Comparison of ENCODE assay signal across 11 mouse cellular contexts in the genomic region with DNA sequence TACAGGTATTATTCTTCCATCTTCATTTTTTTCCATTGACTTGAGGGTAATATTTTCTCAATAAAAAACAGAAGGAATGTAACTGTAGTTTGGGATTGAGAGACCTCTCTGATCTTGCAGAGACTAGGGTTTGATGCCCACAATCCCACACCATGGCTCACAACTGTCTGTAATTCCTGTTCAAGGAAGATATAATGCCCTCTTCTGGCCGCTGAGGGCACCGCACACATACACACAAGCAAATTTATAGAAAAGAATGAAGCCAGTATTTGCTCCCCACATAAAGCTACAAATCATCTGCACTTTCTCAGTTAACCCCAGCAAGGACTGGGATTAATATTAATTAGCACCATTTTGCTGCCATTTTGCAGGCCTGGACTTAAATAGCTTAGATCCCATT.
DNase-seq lines count a peak whose midpoint lies in the region; ATAC-seq and TF ChIP-seq lines count a peak whose summit lies in the region.
"Had no signal": no experiment of that assay in that cellular context is flagged by ENCODE, and none has a peak within 500 bp of the region (broad histone marks: within the 10 kb centered on the region; RNA-seq: fewer than 3 reads in every experiment).

No protein-coding gene starts in this region.

- 35% methylated on average over 2 of the region's 2 CpGs for WGBS in forebrain, embryonic 14.5 days
- WGBS in forebrain, embryonic 12.5 days: 66% methylated on average over 2 of the region's 2 CpGs
- 59% methylated on average over 2 of the region's 2 CpGs for WGBS in liver, postnatal 0 days (ENCODE audit: insufficient replicate concordance)
- WGBS in liver, embryonic 12.5 days (ENCODE audit: insufficient replicate concordance): 39% methylated on average over 2 of the region's 2 CpGs
- 54% methylated on average over 2 of the region's 2 CpGs for WGBS in hindbrain, embryonic 15.5 days

- H3K27me3 ChIP-seq in forebrain, embryonic 14.5 days (replicated peaks; ENCODE audit: control insufficient read depth, insufficient read depth, low read length): no peaks in the 10 kb centered on the region
- no peaks in the 10 kb centered on the region; the same call in 1 of the 2 replicates for H3K27me3 ChIP-seq in forebrain, embryonic 12.5 days
- no peaks in the 10 kb centered on the region for H3K27me3 ChIP-seq in liver, postnatal 0 days (ENCODE audit: insufficient read depth, low read length)
- H3K27me3 ChIP-seq in liver, embryonic 12.5 days (replicated peaks): no peaks in the 10 kb centered on the region
- H3K27me3 ChIP-seq in hindbrain, embryonic 15.5 days: no peaks in the 10 kb centered on the region
- H3K27me3 ChIP-seq: limb, embryonic 15.5 days had no signal

- H3K4me2 ChIP-seq in forebrain, embryonic 14.5 days (ENCODE audit: low read length): no peak overlapping the region
- H3K4me2 ChIP-seq in forebrain, embryonic 12.5 days: no peak overlapping the region
- H3K4me2 ChIP-seq in liver, postnatal 0 days (ENCODE audit: low read depth, low read length): no peak overlapping the region
- no peak overlapping the region for H3K4me2 ChIP-seq in liver, embryonic 12.5 days
- no peak overlapping the region for H3K4me2 ChIP-seq in hindbrain, embryonic 15.5 days
- H3K4me2 ChIP-seq: limb, embryonic 15.5 days had no signal

- H3K4me1 ChIP-seq in forebrain, embryonic 14.5 days (ENCODE audit: control insufficient read depth, insufficient read depth, low read length): no peaks in the 10 kb centered on the region
- no peaks in the 10 kb centered on the region for H3K4me1 ChIP-seq in forebrain, embryonic 12.5 days
- H3K4me1 ChIP-seq in liver, postnatal 0 days (ENCODE audit: insufficient read depth): no peaks in the 10 kb centered on the region
- H3K4me1 ChIP-seq in liver, embryonic 12.5 days: no peaks in the 10 kb centered on the region
- H3K4me1 ChIP-seq in ES-E14 (ENCODE audit: control insufficient read depth in 2 of 2, insufficient read depth in 2 of 2, low read length in 2 of 2, poor library complexity in 1 of 2): no peaks in the 10 kb centered on the region
- 0 out of 2 replicates have a peak, but pooled peaks cover 14% of the 10 kb centered on the region for H3K4me1 ChIP-seq in hindbrain, embryonic 15.5 days (replicated peaks)
- H3K4me1 ChIP-seq: limb, embryonic 15.5 days had no signal

- H3K36me3 ChIP-seq in forebrain, embryonic 14.5 days (ENCODE audit: control insufficient read depth, insufficient read depth, low read length): no peaks in the 10 kb centered on the region
- no peaks in the 10 kb centered on the region for H3K36me3 ChIP-seq in forebrain, embryonic 12.5 days (replicated peaks)
- H3K36me3 ChIP-seq in liver, postnatal 0 days (replicated peaks; ENCODE audit: insufficient read depth, low read length): no peaks in the 10 kb centered on the region
- no peaks in the 10 kb centered on the region for H3K36me3 ChIP-seq in liver, embryonic 12.5 days
- no peaks in the 10 kb centered on the region for H3K36me3 ChIP-seq in ES-E14 (ENCODE audit: control insufficient read depth, insufficient read depth, low read length, poor library complexity, severe bottlenecking)
- no peaks in the 10 kb centered on the region for H3K36me3 ChIP-seq in hindbrain, embryonic 15.5 days
- H3K36me3 ChIP-seq: limb, embryonic 15.5 days had no signal

- in situ Hi-C loops in ES-E14 (cut with MboI; ENCODE audit: low sequenced_read_pairs in 2 of 2, unreplicated experiment in 2 of 2): loop anchor here in 1 of 2 experiments (25.0 kb wide), 1 partner anchor 678 kb away; no protein-coding TSS in a partner anchor

- no peak overlapping the region for H3K27ac ChIP-seq in forebrain, embryonic 14.5 days (ENCODE audit: low read depth, low read length)
- H3K27ac ChIP-seq in forebrain, embryonic 12.5 days: no peak overlapping the region
- no peak overlapping the region for H3K27ac ChIP-seq in liver, postnatal 0 days (ENCODE audit: low read depth)
- no peak overlapping the region for H3K27ac ChIP-seq in liver, embryonic 12.5 days
- H3K27ac ChIP-seq in ES-E14 (ENCODE audit: insufficient read depth, low read depth, low read length, poor library complexity, severe bottlenecking): no peak overlapping the region
- 0 out of 2 replicates have a peak overlapping the region, but pooled peaks have one; percentile 36 for H3K27ac ChIP-seq in hindbrain, embryonic 15.5 days (replicated peaks)
- H3K27ac ChIP-seq: limb, embryonic 15.5 days had no signal

- peak; percentile 12 for DNase-seq in forebrain, embryonic 14.5 days (ENCODE audit: low spot score)
- DNase-seq in liver, postnatal 0 days: no peak
- DNase-seq in ES-E14 (ENCODE audit: low read depth, low spot score): peak; percentile 31
- no peak for DNase-seq in layer of hippocampus, postnatal 36 days
- no peak for DNase-seq in urinary bladder, adult 18-20 months (ENCODE audit: low spot score in 2 of 2)

- no peak for TF ChIP-seq EP300 in liver, postnatal 0 days (IDR thresholded peaks at IDR 0.05; ENCODE audit: low read depth)

- H3K4me3 ChIP-seq in forebrain, embryonic 14.5 days (ENCODE audit: low read depth, low read length): no peak overlapping the region
- H3K4me3 ChIP-seq in forebrain, embryonic 12.5 days (replicated peaks): no peak overlapping the region
- H3K4me3 ChIP-seq in liver, postnatal 0 days (ENCODE audit: low read depth, low read length): no peak overlapping the region
- H3K4me3 ChIP-seq in liver, embryonic 12.5 days: no peak overlapping the region
- no peak overlapping the region for H3K4me3 ChIP-seq in ES-E14 (ENCODE audit: insufficient read depth in 1 of 2, low read depth in 1 of 2, low read length in 2 of 2, poor library complexity in 1 of 2, severe bottlenecking in 1 of 2)
- no peak overlapping the region for H3K4me3 ChIP-seq in hindbrain, embryonic 15.5 days
- H3K4me3 ChIP-seq: limb, embryonic 15.5 days; myocyte had no signal

- peak; percentile 33 for TF ChIP-seq CTCF in liver, postnatal 0 days (IDR thresholded peaks at IDR 0.05; ENCODE audit: low read depth)

- H3K9me3 ChIP-seq in forebrain, embryonic 14.5 days (replicated peaks; ENCODE audit: control insufficient read depth, low read length): no peaks in the 10 kb centered on the region
- H3K9me3 ChIP-seq in forebrain, embryonic 12.5 days: no peaks in the 10 kb centered on the region
- H3K9me3 ChIP-seq in liver, postnatal 0 days (ENCODE audit: low read length): no peaks in the 10 kb centered on the region
- no peaks in the 10 kb centered on the region for H3K9me3 ChIP-seq in liver, embryonic 12.5 days (replicated peaks)
- H3K9me3 ChIP-seq in ES-E14 (ENCODE audit: control insufficient read depth, insufficient read depth, low read depth, low read length): no peaks in the 10 kb centered on the region
- no peaks in the 10 kb centered on the region for H3K9me3 ChIP-seq in hindbrain, embryonic 15.5 days
- H3K9me3 ChIP-seq: limb, embryonic 15.5 days had no signal

- no peak for ATAC-seq in forebrain, embryonic 14.5 days
- ATAC-seq in forebrain, embryonic 12.5 days (ENCODE audit: low FRiP score): no peak
- no peak for ATAC-seq in liver, postnatal 0 days
- no peak for ATAC-seq in liver, embryonic 12.5 days
- ATAC-seq in hindbrain, embryonic 15.5 days (ENCODE audit: low FRiP score, low read depth): no peak
- ATAC-seq: intestine, embryonic 16.5 days had no signal

- H3K9ac ChIP-seq in forebrain, embryonic 14.5 days (ENCODE audit: low read length): no peak overlapping the region
- no peak overlapping the region for H3K9ac ChIP-seq in forebrain, embryonic 12.5 days
- H3K9ac ChIP-seq in liver, postnatal 0 days (replicated peaks): no peak overlapping the region
- no peak overlapping the region for H3K9ac ChIP-seq in liver, embryonic 12.5 days
- H3K9ac ChIP-seq in ES-E14 (ENCODE audit: insufficient read depth, low read depth, low read length, poor library complexity, severe bottlenecking): no peak overlapping the region
- no peak overlapping the region for H3K9ac ChIP-seq in hindbrain, embryonic 15.5 days
- H3K9ac ChIP-seq: limb, embryonic 15.5 days had no signal

TF ChIP-seq in ES-E14, 5 proteins besides CTCF, POLR2A, EP300 and RAD21:
- TF ChIP-seq MAFK (IDR thresholded peaks at IDR 0.05; ENCODE audit: insufficient read depth, low read depth, low read length) (no peak), ZC3H11A (IDR thresholded peaks at IDR 0.05; ENCODE audit: borderline replicate concordance, low read depth, low read length) (peak; percentile 69; the same call in 1 of the 2 replicates)

Comparison
In these comparisons a context has a peak if more than half of its experiments do, and no peak if none do; other contexts are left out.
1. DNase-seq: peak in forebrain, embryonic 14.5 days (single experiment) and ES-E14 (single experiment); none in liver, postnatal 0 days (single experiment), layer of hippocampus, postnatal 36 days (0 of 2) and urinary bladder, adult 18-20 months (0 of 2).